In genomic region chr6:91212571-91212970, GRCm38 (mm10) we compare ENCODE assay signal across 8 mouse cellular contexts. TPM values are rescaled to one million over a fixed set of nuclear protein-coding genes. Genes with fewer than 3 reads are reported as not detected.
A peak's percentile ranks its signal among the peaks of the same experiment; 100 is the strongest.
DNase-seq lines count a peak whose midpoint lies in the region; ATAC-seq and TF ChIP-seq lines count a peak whose summit lies in the region.

No protein-coding gene starts in this region.

- peak overlapping the region; percentile 62 for H3K9ac ChIP-seq in hindbrain, embryonic 13.5 days
- peak overlapping the region; percentile 55 for H3K9ac ChIP-seq in liver, embryonic 11.5 days (ENCODE audit: low read depth, low read length)

- 3% methylated on average over 29 of the region's 29 CpGs for WGBS in hindbrain, embryonic 13.5 days
- 2% methylated on average over 29 of the region's 29 CpGs for WGBS in liver, embryonic 11.5 days

- H3K27ac ChIP-seq in gastrocnemius, adult 2 months: peak overlapping the region; percentile 85
- no peak overlapping the region for H3K27ac ChIP-seq in hindbrain, embryonic 13.5 days
- no peak overlapping the region for H3K27ac ChIP-seq in liver, embryonic 11.5 days (ENCODE audit: low read depth, low read length)

- no peaks in the 10 kb centered on the region for H3K36me3 ChIP-seq in hindbrain, embryonic 13.5 days
- no peaks in the 10 kb centered on the region for H3K36me3 ChIP-seq in liver, embryonic 11.5 days (ENCODE audit: control insufficient read depth, insufficient read depth, low read length)

- TF ChIP-seq POLR2A in brain, embryonic 14.5 days (IDR thresholded peaks at IDR 0.05; ENCODE audit: borderline replicate concordance, extremely low read depth, insufficient read depth, insufficient read length, poor library complexity, severe bottlenecking): no peak

- TF ChIP-seq CTCF in brain, embryonic 14.5 days (IDR thresholded peaks at IDR 0.05; ENCODE audit: borderline replicate concordance, extremely low read depth, insufficient read depth, insufficient read length): no peak
- TF ChIP-seq CTCF in gastrocnemius, adult 2 months (IDR thresholded peaks at IDR 0.05): no peak

- DNase-seq in frontal cortex, adult 2 months (ENCODE audit: extremely low spot score in 1 of 2, low spot score in 1 of 2): no peak
- peak; percentile 81 for DNase-seq in brain, embryonic 14.5 days (ENCODE audit: low read depth)
- peak; percentile 92 for DNase-seq in gastrocnemius, adult 2 months
- DNase-seq in liver, embryonic 11.5 days (ENCODE audit: low spot score): peak; percentile 66
- peak; percentile 70 for DNase-seq in neural tube, embryonic 10.5 days (ENCODE audit: extremely low spot score, low spot score)
- DNase-seq in spleen, postnatal 4 days (ENCODE audit: low spot score in 2 of 2): no peak

- H3K4me2 ChIP-seq in hindbrain, embryonic 13.5 days: peak overlapping the region; percentile 52
- peak overlapping the region; percentile 63 for H3K4me2 ChIP-seq in liver, embryonic 11.5 days

- intact Hi-C loops in gastrocnemius, adult 2 months (cut with DNase I): no loop called here

- peaks cover 27% of the 10 kb centered on the region for H3K4me1 ChIP-seq in hindbrain, embryonic 13.5 days (replicated peaks)
- peaks cover 2% of the 10 kb centered on the region; the same call in 1 of the 2 replicates for H3K4me1 ChIP-seq in liver, embryonic 11.5 days (replicated peaks; ENCODE audit: control insufficient read depth, insufficient read depth, low read length)

- H3K9me3 ChIP-seq in hindbrain, embryonic 13.5 days: no peaks in the 10 kb centered on the region
- no peaks in the 10 kb centered on the region for H3K9me3 ChIP-seq in liver, embryonic 11.5 days (ENCODE audit: control insufficient read depth, low read length)

- peak overlapping the region; percentile 67 for H3K4me3 ChIP-seq in gastrocnemius, adult 2 months
- H3K4me3 ChIP-seq in hindbrain, embryonic 13.5 days: peak overlapping the region; percentile 36
- H3K4me3 ChIP-seq in liver, embryonic 11.5 days (ENCODE audit: low read depth, low read length): peak overlapping the region; percentile 42

- ATAC-seq in frontal cortex, adult (ENCODE audit: low TSS enrichment): peak; percentile 61
- peak; percentile 61 for ATAC-seq in hindbrain, embryonic 13.5 days (ENCODE audit: low FRiP score)
- ATAC-seq in liver, embryonic 11.5 days (replicated peaks; ENCODE audit: low FRiP score): peak; percentile 73

- peaks cover 27% of the 10 kb centered on the region for H3K27me3 ChIP-seq in hindbrain, embryonic 13.5 days
- peaks cover 41% of the 10 kb centered on the region for H3K27me3 ChIP-seq in liver, embryonic 11.5 days (replicated peaks; ENCODE audit: control insufficient read depth, insufficient read depth, low read length)

RNA-seq across cellular contexts. Expression of gene Fbln2, which starts 0.3 kb away (rescaled TPM):
- polyA plus RNA-seq in frontal cortex, adult 2 months (2012; rRNA removed): 25.3 and 25.6 TPM in 2 replicates
- 24.7 and 40.5 TPM in 2 replicates for polyA plus RNA-seq in brain, embryonic 14.5 days (2012; rRNA removed)
- 10 to 100 TPM; 43.6 to 64.7 TPM for total RNA-seq in gastrocnemius, adult 2 months (2021)
- 27.4 and 32.0 TPM in 2 replicates for polyA plus RNA-seq in hindbrain, embryonic 13.5 days (2015; fragmentation: Nextera tagmentation; extraction: Ambion mirVana)
- polyA plus RNA-seq in liver, embryonic 11.5 days (2014; fragmentation: Nextera tagmentation; extraction: Ambion mirVana): 33.3 and 36.3 TPM in 2 replicates

RNA-seq across cellular contexts. Expression of gene Hdac11, which starts 56.1 kb away (rescaled TPM):
- 167 and 189 TPM in 2 replicates for polyA plus RNA-seq in frontal cortex, adult 2 months (2012; rRNA removed)
- polyA plus RNA-seq in brain, embryonic 14.5 days (2012; rRNA removed): 73.6 and 76.6 TPM in 2 replicates
- 1 to 10 TPM; 5.1 to 6.5 TPM for total RNA-seq in gastrocnemius, adult 2 months (2021)
- polyA plus RNA-seq in hindbrain, embryonic 13.5 days (2015; fragmentation: Nextera tagmentation; extraction: Ambion mirVana): 33.6 and 34.2 TPM in 2 replicates
- 7.1 and 7.2 TPM in 2 replicates for polyA plus RNA-seq in liver, embryonic 11.5 days (2014; fragmentation: Nextera tagmentation; extraction: Ambion mirVana)

Comparison
In these comparisons a context has a peak if more than half of its experiments do, and no peak if none do; other contexts are left out.
1. DNase-seq: peak in brain, embryonic 14.5 days (single experiment), gastrocnemius, adult 2 months (single experiment), liver, embryonic 11.5 days (single experiment) and neural tube, embryonic 10.5 days (single experiment); none in frontal cortex, adult 2 months (0 of 2) and spleen, postnatal 4 days (0 of 2).
2. Peak in every context shown above with its lines, with median percentiles within 50 percentile points of each other: ATAC-seq and H3K4me3 ChIP-seq.